Mouse (Mus musculus): Measurements from ENCODE around the gene Inava. TPM values are rescaled to one million over a fixed set of nuclear protein-coding genes. Genes with fewer than 3 reads are reported as not detected.
A peak's percentile ranks its signal among the peaks of the same experiment; 100 is the strongest.

Inava gene
- polyA plus RNA-seq (2012; rRNA removed) (17.3 and 27.6 TPM in 2 replicates), polyA plus RNA-seq (2014; fragmentation: Nextera tagmentation; extraction: Ambion mirVana) (16.0 and 19.0 TPM in 2 replicates)

DNA sequence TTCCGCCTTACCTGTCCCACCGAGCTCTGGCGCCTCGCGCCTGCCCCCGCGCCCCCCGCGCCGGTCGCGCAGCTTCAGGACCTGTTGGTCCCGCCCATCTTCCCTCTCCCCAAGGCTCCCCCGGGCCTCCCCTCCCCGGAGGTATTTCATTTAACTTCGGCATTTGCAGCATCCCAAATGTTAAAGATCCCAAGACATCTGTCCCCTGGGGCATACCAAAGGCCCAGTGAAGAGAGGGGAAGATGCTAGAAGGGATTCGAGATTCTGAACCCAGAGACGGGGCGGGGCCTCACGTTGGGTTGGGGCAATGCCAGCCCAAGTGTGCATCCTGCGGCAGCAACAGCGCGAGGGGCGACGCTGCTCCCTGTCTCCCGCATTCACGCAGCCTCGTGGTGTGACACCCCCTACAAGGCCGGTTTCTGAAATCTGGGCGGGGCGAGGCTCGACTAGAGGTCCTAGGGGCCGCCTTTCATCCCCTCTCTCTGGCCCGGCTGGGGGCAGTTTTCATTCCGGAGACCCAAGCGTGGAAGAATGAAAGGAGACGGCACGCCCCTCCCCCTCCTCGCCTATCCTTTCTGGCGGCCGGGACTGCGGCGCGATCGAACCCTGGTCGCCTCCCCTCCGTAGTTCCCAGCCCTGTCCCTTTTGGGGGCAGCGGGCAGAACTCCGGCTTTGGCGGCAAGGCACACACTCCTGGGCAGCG lies at the start of gene Inava:
TSS of gene Inava (minus strand) at position 373 of the 703 bp plus-strand sequence.
- Histone ChIP-seq H3K9me3 (ENCODE audit: control insufficient read depth, low read length) (no peaks in the 10 kb centered on the region), H3K36me3 (ENCODE audit: control insufficient read depth, insufficient read depth, low read length) (no peaks in the 10 kb centered on the region), H3K27ac (replicated peaks; ENCODE audit: low read depth, low read length) (peak within 1 kb of the TSS; percentile 48), H3K4me3 (replicated peaks; ENCODE audit: low read length) (peak within 1 kb of the TSS; percentile 52), H3K4me2 (replicated peaks; ENCODE audit: low read depth, low read length, severe bottlenecking) (peak within 1 kb of the TSS; percentile 67), H3K9ac (ENCODE audit: low read depth, low read length, severe bottlenecking) (peak within 1 kb of the TSS; percentile 68), H3K27me3 (ENCODE audit: control insufficient read depth, insufficient read depth, low read length) (no peaks in the 10 kb centered on the region), H3K4me1 (ENCODE audit: control insufficient read depth, insufficient read depth, low read length) (peaks cover 42% of the 10 kb centered on the region)
- WGBS, result 1% methylated on average over 47 of the region's 51 CpGs
- ATAC-seq (ENCODE audit: low FRiP score, low read depth), result peak; percentile 82
- no peak for TF ChIP-seq POLR2A (IDR thresholded peaks at IDR 0.05; ENCODE audit: borderline replicate concordance, extremely low read depth, insufficient read depth, insufficient read length)
- peak; percentile 70 for DNase-seq (ENCODE audit: low spot score)

DNA sequence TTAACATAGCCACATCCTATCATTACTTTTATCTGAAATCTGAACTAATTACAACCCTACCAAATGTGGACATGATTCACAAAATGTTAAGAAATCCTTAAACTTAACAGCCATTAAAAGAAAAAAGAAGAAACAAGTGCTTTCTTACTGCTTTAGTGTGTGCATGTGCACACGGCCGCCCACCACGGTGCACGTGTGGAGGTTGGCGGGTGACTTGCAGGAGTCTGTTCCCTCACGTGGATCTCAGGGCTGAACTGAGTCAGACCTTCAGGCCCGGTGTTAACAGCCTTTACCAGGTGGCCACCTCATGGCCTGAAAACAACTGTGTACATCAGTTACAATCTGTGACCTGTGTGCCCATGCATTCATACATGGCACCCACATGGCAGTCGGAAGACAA lies 43.3 kb upstream of the Inava start:
- Histone ChIP-seq H3K4me3 (replicated peaks; ENCODE audit: low read length) (no peak overlapping the region), H3K4me1 (ENCODE audit: control insufficient read depth, insufficient read depth, low read length) (no peaks in the 10 kb centered on the region), H3K27me3 (ENCODE audit: control insufficient read depth, insufficient read depth, low read length) (no peaks in the 10 kb centered on the region), H3K27ac (replicated peaks; ENCODE audit: low read depth, low read length) (no peak overlapping the region), H3K4me2 (replicated peaks; ENCODE audit: low read depth, low read length, severe bottlenecking) (no peak overlapping the region), H3K36me3 (ENCODE audit: control insufficient read depth, insufficient read depth, low read length) (peaks cover 88% of the 10 kb centered on the region), H3K9me3 (ENCODE audit: control insufficient read depth, low read length) (no peaks in the 10 kb centered on the region), H3K9ac (ENCODE audit: low read depth, low read length, severe bottlenecking) (no peak overlapping the region)
- DNase-seq (ENCODE audit: low spot score) (no peak), ATAC-seq (ENCODE audit: low FRiP score, low read depth) (no peak)
- 88% methylated on average over 8 of the region's 8 CpGs for WGBS
- TF ChIP-seq POLR2A (IDR thresholded peaks at IDR 0.05; ENCODE audit: borderline replicate concordance, extremely low read depth, insufficient read depth, insufficient read length), result no peak

DNA sequence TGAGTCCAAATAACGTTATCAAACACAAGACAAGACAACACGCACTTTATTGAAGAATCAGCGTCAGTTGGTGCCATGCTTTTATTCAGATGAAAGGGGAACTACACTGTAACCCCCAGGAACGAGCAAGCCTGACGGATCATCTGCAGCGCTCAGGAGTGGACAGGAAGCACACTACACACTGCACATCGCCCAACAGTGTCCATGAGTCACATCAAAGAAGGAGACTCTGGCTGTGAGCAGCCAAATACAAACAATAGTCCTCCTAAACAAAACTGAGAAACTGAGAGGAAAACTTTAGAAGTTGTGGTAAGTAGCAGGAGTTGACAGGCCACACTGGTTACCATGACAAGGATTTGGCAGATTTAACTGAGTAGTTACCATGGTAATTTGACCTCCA lies 34.2 kb upstream of the Inava start:
- H3K27me3 ChIP-seq (ENCODE audit: control insufficient read depth, insufficient read depth, low read length), result no peaks in the 10 kb centered on the region
- no peak overlapping the region for H3K4me3 ChIP-seq (replicated peaks; ENCODE audit: low read length)
- H3K4me1 ChIP-seq (ENCODE audit: control insufficient read depth, insufficient read depth, low read length), result no peaks in the 10 kb centered on the region
- H3K36me3 ChIP-seq (ENCODE audit: control insufficient read depth, insufficient read depth, low read length), result peaks cover 40% of the 10 kb centered on the region
- 89% methylated on average over 7 of the region's 7 CpGs for WGBS
- no peak overlapping the region for H3K4me2 ChIP-seq (replicated peaks; ENCODE audit: low read depth, low read length, severe bottlenecking)
- H3K9ac ChIP-seq (ENCODE audit: low read depth, low read length, severe bottlenecking), result no peak overlapping the region
- H3K27ac ChIP-seq (replicated peaks; ENCODE audit: low read depth, low read length), result no peak overlapping the region
- no peak for ATAC-seq (ENCODE audit: low FRiP score, low read depth)
- H3K9me3 ChIP-seq (ENCODE audit: control insufficient read depth, low read length), result no peaks in the 10 kb centered on the region
- no peak for TF ChIP-seq POLR2A (IDR thresholded peaks at IDR 0.05; ENCODE audit: borderline replicate concordance, extremely low read depth, insufficient read depth, insufficient read length)
- DNase-seq (ENCODE audit: low spot score), result no peak

DNA sequence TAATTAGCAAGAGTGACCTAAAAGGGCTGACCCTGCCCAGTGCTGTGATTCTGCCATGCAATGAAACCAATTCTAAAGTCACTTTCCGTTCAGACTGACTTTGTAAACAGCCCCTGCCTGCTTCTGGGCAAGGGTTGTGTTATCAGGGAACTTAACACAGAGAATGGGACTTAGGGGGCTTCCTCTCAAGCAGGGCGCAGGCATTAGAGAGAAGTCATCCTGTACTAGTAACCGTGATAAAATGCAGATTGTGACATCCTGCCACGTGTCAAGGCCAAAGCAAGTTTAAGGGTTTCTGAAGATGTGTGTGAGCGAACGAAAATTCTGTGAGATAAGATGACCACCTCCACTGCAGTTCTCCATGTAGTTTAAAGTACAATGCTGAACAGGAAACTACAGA lies 32.1 kb upstream of the Inava start:
- Histone ChIP-seq H3K36me3 (ENCODE audit: control insufficient read depth, insufficient read depth, low read length) (peaks cover 21% of the 10 kb centered on the region), H3K27me3 (ENCODE audit: control insufficient read depth, insufficient read depth, low read length) (peaks cover 12% of the 10 kb centered on the region), H3K9ac (ENCODE audit: low read depth, low read length, severe bottlenecking) (no peak overlapping the region), H3K9me3 (ENCODE audit: control insufficient read depth, low read length) (no peaks in the 10 kb centered on the region), H3K4me2 (replicated peaks; ENCODE audit: low read depth, low read length, severe bottlenecking) (no peak overlapping the region), H3K4me3 (replicated peaks; ENCODE audit: low read length) (no peak overlapping the region), H3K27ac (replicated peaks; ENCODE audit: low read depth, low read length) (no peak overlapping the region), H3K4me1 (ENCODE audit: control insufficient read depth, insufficient read depth, low read length) (no peaks in the 10 kb centered on the region)
- ATAC-seq (ENCODE audit: low FRiP score, low read depth) (no peak), DNase-seq (ENCODE audit: low spot score) (no peak)
- WGBS, result 62% methylated on average over 6 of the region's 6 CpGs
- no peak for TF ChIP-seq POLR2A (IDR thresholded peaks at IDR 0.05; ENCODE audit: borderline replicate concordance, extremely low read depth, insufficient read depth, insufficient read length)

DNA sequence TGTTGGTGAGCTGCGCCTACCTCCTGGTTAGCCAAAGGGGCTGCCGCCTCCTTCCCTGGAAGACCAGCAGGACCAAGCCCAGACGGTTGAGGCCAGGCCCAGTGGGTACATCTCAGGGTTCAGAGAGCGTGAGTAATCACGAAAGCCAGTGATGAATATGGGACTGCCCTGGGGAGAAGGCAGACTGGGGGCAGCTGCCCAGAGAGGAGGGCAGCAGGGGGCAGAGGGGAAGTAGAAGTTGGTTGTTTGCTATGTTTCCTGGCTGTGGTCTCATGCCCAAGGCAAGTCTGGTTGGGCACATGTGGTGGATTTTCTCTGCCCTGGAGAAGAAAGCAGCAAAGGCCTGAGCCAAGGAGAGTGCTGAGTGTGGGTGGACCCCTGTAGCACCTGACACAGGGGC lies 29.3 kb upstream of the Inava start:
- WGBS, result 75% methylated on average over 5 of the region's 5 CpGs
- Histone ChIP-seq H3K4me1 (ENCODE audit: control insufficient read depth, insufficient read depth, low read length) (peaks cover 10% of the 10 kb centered on the region; the same call in 1 of the 2 replicates), H3K9ac (ENCODE audit: low read depth, low read length, severe bottlenecking) (no peak overlapping the region), H3K27ac (replicated peaks; ENCODE audit: low read depth, low read length) (no peak overlapping the region), H3K4me2 (replicated peaks; ENCODE audit: low read depth, low read length, severe bottlenecking) (no peak overlapping the region), H3K27me3 (ENCODE audit: control insufficient read depth, insufficient read depth, low read length) (peaks cover 39% of the 10 kb centered on the region), H3K36me3 (ENCODE audit: control insufficient read depth, insufficient read depth, low read length) (peaks cover 5% of the 10 kb centered on the region; the same call in 1 of the 2 replicates), H3K4me3 (replicated peaks; ENCODE audit: low read length) (no peak overlapping the region), H3K9me3 (ENCODE audit: control insufficient read depth, low read length) (no peaks in the 10 kb centered on the region)
- no peak for ATAC-seq (ENCODE audit: low FRiP score, low read depth)
- DNase-seq (ENCODE audit: low spot score), result no peak
- TF ChIP-seq POLR2A (IDR thresholded peaks at IDR 0.05; ENCODE audit: borderline replicate concordance, extremely low read depth, insufficient read depth, insufficient read length), result no peak
